Mouse (Mus musculus) lung, embryonic 15.5 days (tissue): ENCODE data around the gene Gmfg. TPM values are rescaled to one million over a fixed set of nuclear protein-coding genes. Genes with fewer than 3 reads are reported as not detected.

Experiments
- ATAC-seq: fragments of 200-750 bp; cut with Nextera tagmentation; 2 replicates; pipeline ENCODE4 v1.8.0; 2017; ENCODE audit warnings: moderate number of reproducible peaks, borderline replicate concordance; ENCODE audit not compliant: low FRiP score, low TSS enrichment; ENCODE audit errors: extremely low read depth
- H3K27ac ChIP-seq: fragments of 300-500 bp; sonication (generic); 2 replicates; pipeline ENCODE4 v1.5.1; 2015; ENCODE audit warnings: moderate library complexity, mild to moderate bottlenecking, inconsistent platforms
- H3K27me3 ChIP-seq: fragments of 300-500 bp; sonication (generic); 2 replicates; pipeline ENCODE4 v1.6.1; 2015; ENCODE audit warnings: inconsistent platforms
- H3K36me3 ChIP-seq: fragments of 300-500 bp; sonication (generic); 2 replicates; pipeline ENCODE4 v1.6.1; 2015; ENCODE audit warnings: inconsistent platforms
- H3K4me1 ChIP-seq: fragments of 300-500 bp; sonication (generic); 2 replicates; pipeline ENCODE4 v1.6.1; 2015; ENCODE audit warnings: inconsistent platforms
- H3K4me2 ChIP-seq: fragments of 300-500 bp; sonication (generic); 2 replicates; pipeline ENCODE4 v1.6.1; 2015; ENCODE audit warnings: inconsistent platforms, mild to moderate bottlenecking, moderate library complexity
- H3K4me3 ChIP-seq: fragments of 300-500 bp; sonication (generic); 2 replicates; pipeline ENCODE4 v1.5.1; 2015; ENCODE audit warnings: mild to moderate bottlenecking, inconsistent platforms
- H3K9ac ChIP-seq: fragments of 300-500 bp; sonication (generic); 2 replicates; pipeline ENCODE4 v1.6.1; 2015; ENCODE audit warnings: inconsistent platforms
- H3K9me3 ChIP-seq: fragments of 300-500 bp; sonication (generic); 2 replicates; pipeline ENCODE4 v1.6.1; 2016; ENCODE audit warnings: inconsistent platforms
- WGBS: fragments of 180-500 bp; shearing (Covaris S2); methylation state at CpG from one replicate; pipeline ENCODE4 v1.1.7; 2015; 5-methylcytosine and 5-hydroxymethylcytosine counted together
- polyA plus RNA-seq: library from polyadenylated mRNA; unstranded; fragments of >200 nt; fragmentation: Nextera tagmentation; extraction: Ambion mirVana; gene quantifications from 2 replicates; pipeline ENCODE4 v1.2.1, GENCODE M21; 2015

The Gmfg gene
- polyA plus RNA-seq, result 36.5 and 38.9 TPM in 2 replicates

DNA sequence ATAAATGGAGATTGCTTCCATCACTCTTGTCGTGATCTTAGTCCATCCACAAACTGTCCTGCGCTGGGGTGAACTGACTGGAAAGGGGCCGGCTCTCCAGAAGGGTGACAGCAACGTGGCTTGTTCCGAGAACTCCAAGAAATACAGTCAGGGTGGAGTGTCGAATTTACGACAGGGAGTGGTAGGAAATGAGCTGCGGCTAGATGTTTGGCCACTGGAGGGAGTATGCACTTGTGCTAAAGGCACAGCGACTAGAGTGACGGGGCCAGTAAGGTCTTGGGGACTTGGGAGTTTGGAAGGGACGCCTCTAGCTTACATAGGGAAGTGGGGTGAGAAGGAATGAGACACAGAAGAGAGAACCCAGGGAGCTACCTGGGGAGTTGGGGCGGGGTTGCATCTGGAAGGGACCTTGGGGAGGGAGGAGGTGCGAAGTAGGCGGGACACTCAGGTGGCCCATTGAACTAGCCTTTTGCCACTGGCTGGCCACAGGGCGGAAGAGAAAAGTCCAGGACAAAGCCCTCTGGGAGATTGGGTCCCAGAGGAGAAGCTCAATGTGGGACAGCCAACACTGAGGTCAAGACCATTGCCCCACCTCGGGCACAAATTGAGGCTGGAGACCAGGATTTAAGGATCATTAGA, at the start of gene Gmfg:
Gene Gmfg (plus strand): TSS at position 516 of the 639 bp plus-strand sequence.
- H3K27me3 ChIP-seq, result no peaks in the 10 kb centered on the region
- H3K9me3 ChIP-seq, result no peaks in the 10 kb centered on the region
- H3K4me3 ChIP-seq, result peak within 1 kb of the TSS; percentile 94
- 3% methylated on average over 16 of the region's 16 CpGs for WGBS
- ATAC-seq, result peak; percentile 20
- peak within 1 kb of the TSS; percentile 60 for H3K27ac ChIP-seq
- H3K36me3 ChIP-seq, result peaks cover 6% of the 10 kb centered on the region; the same call in 1 of the 2 replicates
- H3K4me1 ChIP-seq, result peaks cover 35% of the 10 kb centered on the region
- H3K4me2 ChIP-seq, result peak within 1 kb of the TSS; percentile 74
- peak within 1 kb of the TSS; percentile 49 for H3K9ac ChIP-seq

DNA sequence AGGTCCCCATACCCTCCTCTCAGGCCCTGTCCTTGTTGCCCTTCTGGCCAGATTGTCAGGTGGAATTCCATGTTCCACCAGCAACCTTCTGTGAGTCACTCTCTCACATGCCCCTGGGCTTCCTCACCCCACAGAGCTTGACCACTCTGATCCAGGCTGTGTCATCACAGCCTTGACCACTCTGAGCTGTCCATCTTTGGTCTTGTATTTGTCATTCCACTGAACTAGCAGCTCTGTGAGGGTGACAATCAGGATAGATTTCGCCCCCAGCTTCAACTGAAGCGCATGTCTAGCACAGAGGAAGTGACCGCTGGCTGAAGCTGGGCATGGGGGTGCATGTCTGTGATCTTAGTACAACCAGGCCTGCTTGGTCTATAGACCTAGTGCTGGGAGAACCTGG, 46.9 kb upstream of the Gmfg start:
- no peak overlapping the region for H3K4me3 ChIP-seq
- H3K9ac ChIP-seq, result no peak overlapping the region
- no peak overlapping the region for H3K27ac ChIP-seq
- H3K27me3 ChIP-seq, result no peaks in the 10 kb centered on the region
- no peak overlapping the region for H3K4me2 ChIP-seq
- H3K36me3 ChIP-seq, result peaks cover 46% of the 10 kb centered on the region
- H3K9me3 ChIP-seq, result no peaks in the 10 kb centered on the region
- ATAC-seq, result no peak
- peaks cover 19% of the 10 kb centered on the region for H3K4me1 ChIP-seq
- 96% methylated on average over 3 of the region's 3 CpGs for WGBS

GRCm38 (mm10) chr7:28392429-28393271, 44.6 kb upstream of the Gmfg start, which contains the start of the genes Med29 and Paf1:
TSS of gene Med29 (minus strand) at chr7:28392708.
TSS of gene Paf1 (plus strand) at chr7:28392951.
- H3K27ac ChIP-seq, result peak within 1 kb of the TSS; percentile 79
- H3K4me2 ChIP-seq, result peak within 1 kb of the TSS; percentile 93
- WGBS, result 0% methylated on average over 58 of the region's 58 CpGs
- peak within 1 kb of the TSS; percentile 91 for H3K4me3 ChIP-seq
- no peaks in the 10 kb centered on the region for H3K27me3 ChIP-seq
- no peaks in the 10 kb centered on the region for H3K9me3 ChIP-seq
- peak; percentile 96 for ATAC-seq
- peaks cover 59% of the 10 kb centered on the region for H3K36me3 ChIP-seq
- peak within 1 kb of the TSS; percentile 91 for H3K9ac ChIP-seq
- peaks cover 16% of the 10 kb centered on the region for H3K4me1 ChIP-seq

DNA sequence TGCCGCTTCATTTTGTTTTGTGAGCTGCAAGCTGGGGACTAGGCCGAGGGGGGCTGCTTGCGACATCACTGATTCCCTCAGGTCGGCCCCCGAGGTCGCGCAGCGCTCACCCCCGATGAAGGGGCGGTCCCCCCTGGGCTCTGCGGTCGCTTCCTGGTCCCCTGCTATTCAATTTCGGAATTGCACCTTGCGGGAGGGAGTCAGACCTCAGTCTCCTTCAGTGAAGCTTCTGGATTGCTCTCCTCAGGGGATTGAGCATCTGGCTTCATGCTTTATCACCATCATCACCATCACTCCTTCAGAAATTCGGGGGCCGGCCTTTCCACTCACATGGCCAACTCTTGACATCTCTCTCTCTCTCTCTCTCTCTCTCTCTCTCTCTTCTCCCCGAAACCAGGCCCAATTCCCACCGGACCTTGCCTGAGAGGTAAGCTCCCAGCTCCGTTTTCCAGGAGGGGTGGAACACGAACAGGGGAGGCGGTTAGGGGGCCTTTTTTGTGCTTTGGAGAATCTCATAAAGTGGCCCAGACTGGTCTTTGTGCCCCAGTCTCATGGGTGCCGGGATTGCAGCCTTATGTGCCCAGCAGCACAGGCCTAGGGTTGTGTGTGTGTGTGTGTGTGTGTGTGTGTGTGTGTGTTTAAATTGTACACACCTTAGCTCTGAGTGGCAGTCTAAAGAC, 43.8 kb upstream of the Gmfg start:
- H3K4me1 ChIP-seq, result peaks cover 16% of the 10 kb centered on the region
- no peaks in the 10 kb centered on the region for H3K27me3 ChIP-seq
- peak overlapping the region; percentile 91 for H3K4me3 ChIP-seq
- H3K9ac ChIP-seq, result peak overlapping the region; percentile 91
- peak overlapping the region; percentile 93 for H3K4me2 ChIP-seq
- 7% methylated on average over 22 of the region's 22 CpGs for WGBS
- no peaks in the 10 kb centered on the region for H3K9me3 ChIP-seq
- peaks cover 59% of the 10 kb centered on the region for H3K36me3 ChIP-seq
- ATAC-seq, result no peak; the same call in 1 of the 2 replicates
- H3K27ac ChIP-seq, result peak overlapping the region; percentile 79

- H3K36me3 ChIP-seq, result peaks cover 61% of the 10 kb centered on the region
- 92% methylated on average over 4 of the region's 4 CpGs for WGBS
- H3K27ac ChIP-seq, result no peak overlapping the region
Measured at GRCm38 (mm10) chr7:28395425-28395824, 41.8 kb upstream of the Gmfg start.

DNA sequence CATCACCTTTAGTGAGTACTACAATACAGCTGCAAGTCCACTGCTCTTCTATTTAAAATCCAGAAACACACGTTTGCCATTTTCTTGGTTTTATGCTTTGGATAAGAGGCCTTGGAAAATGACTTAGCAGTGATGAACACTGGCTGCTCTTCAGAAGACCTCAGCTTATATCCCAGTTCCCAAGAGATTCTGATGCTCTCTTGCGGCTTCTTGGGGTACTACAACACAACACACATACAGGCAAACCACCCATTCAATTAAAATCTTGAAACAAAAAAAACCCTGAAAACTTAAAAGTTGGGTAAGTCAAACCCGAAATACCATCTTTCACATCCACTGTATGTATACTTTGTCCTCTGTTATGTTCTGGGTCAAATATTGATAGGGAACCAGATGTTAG, 39.2 kb upstream of the Gmfg start:
- H3K27ac ChIP-seq, result no peak overlapping the region
- peaks cover 9% of the 10 kb centered on the region for H3K4me1 ChIP-seq
- no peaks in the 10 kb centered on the region for H3K9me3 ChIP-seq
- whole genome bisulfite sequencing, result 55% methylated on average over 3 of the region's 3 CpGs
- H3K4me3 ChIP-seq, result no peak overlapping the region
- H3K27me3 ChIP-seq, result no peaks in the 10 kb centered on the region
- ATAC-seq, result no peak
- peaks cover 77% of the 10 kb centered on the region for H3K36me3 ChIP-seq
- H3K4me2 ChIP-seq, result no peak overlapping the region
- no peak overlapping the region for H3K9ac ChIP-seq

More at GRCm38 (mm10) chr7:28395425-28395824, 41.8 kb upstream of the Gmfg start:
- peaks cover 16% of the 10 kb centered on the region for H3K4me1 ChIP-seq
- H3K4me3 ChIP-seq, result no peak overlapping the region
- no peaks in the 10 kb centered on the region for H3K27me3 ChIP-seq
- H3K4me2 ChIP-seq, result no peak overlapping the region
- no peaks in the 10 kb centered on the region for H3K9me3 ChIP-seq
- no peak overlapping the region for H3K9ac ChIP-seq
- ATAC-seq, result no peak

- Histone ChIP-seq H3K36me3 (peaks cover 84% of the 10 kb centered on the region), H3K27me3 (no peaks in the 10 kb centered on the region), H3K4me2 (no peak overlapping the region), H3K9me3 (no peaks in the 10 kb centered on the region), H3K4me1 (peaks cover 2% of the 10 kb centered on the region), H3K27ac (no peak overlapping the region), H3K4me3 (no peak overlapping the region), H3K9ac (no peak overlapping the region)
- WGBS, result 80% methylated on average over 10 of the region's 10 CpGs
- no peak for ATAC-seq
Measured at GRCm38 (mm10) chr7:28398696-28399340, 38.4 kb upstream of the Gmfg start.

- Histone ChIP-seq H3K4me3 (no peak overlapping the region), H3K27ac (no peak overlapping the region), H3K9ac (no peak overlapping the region), H3K4me1 (no peaks in the 10 kb centered on the region), H3K27me3 (no peaks in the 10 kb centered on the region), H3K36me3 (peaks cover 91% of the 10 kb centered on the region), H3K9me3 (no peaks in the 10 kb centered on the region), H3K4me2 (no peak overlapping the region)
- 95% methylated on average over 1 of the region's 1 CpGs for WGBS
- ATAC-seq, result 0 out of 2 replicates have a peak, but pooled peaks have one; percentile 20
Measured at GRCm38 (mm10) chr7:28401030-28401429, 36.2 kb upstream of the Gmfg start.

DNA sequence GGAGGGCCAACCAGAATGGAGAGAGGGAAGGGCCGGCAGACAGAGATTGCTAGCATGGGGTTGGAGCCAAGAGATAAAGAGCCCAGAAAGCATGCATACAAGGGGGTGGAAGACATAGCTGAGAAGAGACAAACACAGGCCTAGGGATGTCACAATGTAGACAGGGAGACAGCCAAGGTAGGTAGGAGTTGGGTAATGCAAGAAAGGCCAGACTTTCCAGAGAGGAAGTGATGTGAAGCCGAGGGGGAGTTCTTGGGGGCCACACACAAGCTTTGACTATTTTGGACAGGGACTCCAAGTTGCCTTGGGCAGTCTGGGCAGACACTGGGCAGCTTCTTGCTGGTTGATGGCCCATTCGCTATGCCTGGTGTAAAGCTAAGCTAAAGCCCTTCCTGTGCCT, 35.3 kb upstream of the Gmfg start:
- ATAC-seq, result no peak
- 80% methylated on average over 3 of the region's 3 CpGs for WGBS
- no peak overlapping the region for H3K4me3 ChIP-seq

GRCm38 (mm10) chr7:28410841-28411475, 26.3 kb upstream of the Gmfg start:
- no peak overlapping the region for H3K27ac ChIP-seq
- H3K9me3 ChIP-seq, result no peaks in the 10 kb centered on the region
- ATAC-seq, result no peak
- H3K4me2 ChIP-seq, result no peak overlapping the region
- no peaks in the 10 kb centered on the region for H3K27me3 ChIP-seq
- H3K4me3 ChIP-seq, result no peak overlapping the region
- H3K4me1 ChIP-seq, result no peaks in the 10 kb centered on the region
- H3K9ac ChIP-seq, result no peak overlapping the region
- H3K36me3 ChIP-seq, result peaks cover 76% of the 10 kb centered on the region
- 67% methylated on average over 3 of the region's 3 CpGs for WGBS

More for the DNA sequence above, 35.3 kb upstream of the Gmfg start:
- Histone ChIP-seq H3K9me3 (no peaks in the 10 kb centered on the region), H3K4me2 (no peak overlapping the region), H3K36me3 (peaks cover 91% of the 10 kb centered on the region), H3K9ac (no peak overlapping the region), H3K27me3 (no peaks in the 10 kb centered on the region), H3K27ac (no peak overlapping the region), H3K4me1 (no peaks in the 10 kb centered on the region)

GRCm38 (mm10) chr7:28412826-28413225, 24.4 kb upstream of the Gmfg start:
- WGBS, result 75% methylated on average over 4 of the region's 4 CpGs
- H3K9me3 ChIP-seq, result no peaks in the 10 kb centered on the region
- peaks cover 65% of the 10 kb centered on the region for H3K36me3 ChIP-seq
- no peak overlapping the region for H3K4me2 ChIP-seq
- no peak overlapping the region for H3K4me3 ChIP-seq
- H3K27ac ChIP-seq, result no peak overlapping the region
- H3K27me3 ChIP-seq, result no peaks in the 10 kb centered on the region
- ATAC-seq, result no peak
- H3K4me1 ChIP-seq, result no peaks in the 10 kb centered on the region
- no peak overlapping the region for H3K9ac ChIP-seq
